Mouse (Mus musculus) left cerebral cortex, adult 2 months (tissue): ENCODE measurements around the gene Arhgef9. TPM values are rescaled to one million over a fixed set of nuclear protein-coding genes. Genes with fewer than 3 reads are reported as not detected.

Source experiments
- DNase-seq, 2 experiments: peaks; one replicate each; pipeline ENCODE4 v3.0.0; 2021 to 2022; ENCODE audit warnings: low spot score in 2 of 2, mixed read lengths in 1 of 2; ENCODE audit errors: extremely low spot score in 1 of 2
- H3K27ac ChIP-seq: fragments of 200-600 bp; 2 replicates; pipeline ENCODE4 v1.8.1; 2022
- H3K4me3 ChIP-seq: fragments of 200-600 bp; 2 replicates; pipeline ENCODE4 v1.8.1; 2022
- CTCF ChIP-seq: fragments of 200-600 bp; IDR thresholded peaks from 2 replicates; pipeline ENCODE4 v1.8.1; 2022; ENCODE audit warnings: antibody characterized with exemption, mild to moderate bottlenecking, moderate library complexity
- intact Hi-C: fragments of 180-260 bp; cut with DNase I; formaldehyde crosslinking; loops from one replicate; pipeline ENCODE4 v1.15.1; 2025
- total RNA-seq, 2 experiments: library from RNA; stranded (reverse); gene quantifications; 2 replicates each; pipeline ENCODE4 v1.2.3; 2021

Gene Arhgef9
- total RNA-seq, 2 experiments from 2014 or later, result 295 to 298 TPM

DNA sequence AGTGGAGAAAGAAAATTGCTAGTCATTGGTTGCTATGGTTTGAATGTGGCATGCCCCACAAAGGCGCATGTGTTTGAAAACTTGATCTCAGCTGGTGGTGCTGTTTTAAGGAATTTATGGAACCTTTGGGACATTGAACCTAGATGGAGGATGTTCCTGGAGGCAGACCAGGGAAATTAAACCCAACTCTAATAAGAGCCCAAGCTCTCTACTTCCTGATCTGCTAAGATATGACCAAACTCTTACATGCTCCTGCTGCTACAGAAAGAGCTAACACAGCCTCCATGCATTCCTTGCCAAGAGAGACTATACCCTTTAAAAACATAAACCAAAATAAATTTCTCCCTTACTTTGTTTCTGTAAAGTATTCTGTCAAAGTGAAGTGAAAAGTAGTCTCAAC is 63.7 kb downstream of the Arhgef9 start:
- Histone ChIP-seq H3K27ac (no peak overlapping the region), H3K4me3 (no peak overlapping the region)
- no peak for DNase-seq
- intact Hi-C loops, result no loop called here
- no peak for TF ChIP-seq CTCF

DNA sequence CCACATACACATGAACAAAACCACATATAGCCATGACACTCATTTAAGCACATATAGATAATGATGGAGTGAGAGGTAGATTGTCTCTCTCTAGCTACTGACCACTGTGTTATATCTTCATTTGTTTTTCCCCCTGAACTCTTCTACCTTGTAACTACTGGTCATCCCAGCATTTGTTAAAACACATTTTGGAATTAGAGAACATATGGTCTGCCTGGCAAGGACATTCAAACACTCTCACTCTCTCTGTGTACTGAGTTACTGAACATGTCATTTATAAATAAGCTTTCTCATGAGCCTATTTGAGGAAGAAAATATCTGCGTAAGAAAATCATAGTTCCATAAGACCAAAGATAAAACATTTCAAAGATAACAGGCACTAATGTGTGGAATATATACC is 64.9 kb downstream of the Arhgef9 start:
- intact Hi-C loops, result no loop called here
- no peak for TF ChIP-seq CTCF
- Histone ChIP-seq H3K4me3 (no peak overlapping the region), H3K27ac (no peak overlapping the region)
- DNase-seq, result no peak

DNA sequence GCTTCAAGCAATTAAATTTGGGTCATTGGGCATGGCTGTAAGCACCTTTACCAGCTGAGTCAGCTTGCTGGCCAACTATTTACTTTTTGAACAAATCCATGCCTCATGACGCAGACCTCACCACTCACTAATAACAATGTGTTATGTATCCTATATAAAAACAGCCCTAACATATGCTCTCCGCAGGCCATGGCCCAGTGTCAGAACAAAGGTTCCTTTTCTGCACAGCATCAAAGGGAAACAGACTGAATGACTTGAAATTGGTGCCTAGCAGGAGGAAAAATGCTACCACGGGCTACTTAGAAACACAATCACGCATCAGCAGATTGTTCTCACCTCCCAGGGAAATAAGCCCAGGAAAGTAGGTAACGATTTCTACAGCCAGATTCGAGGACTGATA is 73.2 kb downstream of the Arhgef9 start:
- intact Hi-C loops, result no loop called here
- Histone ChIP-seq H3K27ac (no peak overlapping the region), H3K4me3 (no peak overlapping the region)
- DNase-seq, result no peak
- TF ChIP-seq CTCF, result no peak

DNA sequence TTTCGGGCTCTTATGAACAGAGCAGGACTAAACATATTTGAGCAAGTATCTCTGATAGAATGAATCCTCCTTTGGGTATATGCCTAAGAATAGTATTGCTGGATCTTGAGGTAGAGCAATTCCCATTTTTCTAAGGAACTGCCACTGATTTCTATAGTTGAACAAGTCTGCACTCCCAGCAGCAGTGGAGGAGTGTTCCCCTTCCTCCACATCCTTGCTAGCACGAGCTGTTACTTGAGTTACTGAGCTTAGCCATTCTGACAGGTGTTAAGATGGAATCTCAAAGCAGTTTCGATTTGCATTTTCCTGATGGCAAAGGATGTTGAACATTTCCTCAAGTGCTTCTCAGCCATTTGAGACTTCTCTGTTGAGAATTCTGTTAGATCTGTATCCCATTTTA is 92.3 kb downstream of the Arhgef9 start:
- TF ChIP-seq CTCF, result no peak
- DNase-seq, result no peak

DNA sequence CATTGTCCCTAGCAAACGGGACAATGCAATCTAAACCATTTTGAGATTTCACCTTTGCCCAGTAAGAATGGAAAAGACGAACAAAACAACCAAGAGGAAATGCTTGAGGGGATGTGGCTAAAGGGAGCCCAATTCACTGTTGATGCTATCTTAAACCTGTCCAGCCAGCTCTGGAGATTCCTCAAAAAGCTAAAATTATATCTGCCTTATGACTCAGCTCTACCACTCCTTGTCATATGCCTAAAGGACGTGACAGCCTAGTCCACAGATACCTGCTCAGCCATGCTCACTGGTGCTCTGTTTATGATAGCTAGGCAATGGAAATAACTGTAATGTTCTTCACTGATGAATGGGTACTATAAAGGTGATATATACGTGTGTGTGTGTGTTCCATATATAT is 109.0 kb downstream of the Arhgef9 start:
- no peak for DNase-seq
- H3K27ac ChIP-seq, result no peak overlapping the region
- intact Hi-C loops, result no loop called here
- no peak for TF ChIP-seq CTCF
- H3K4me3 ChIP-seq, result no peak overlapping the region

More for the DNA sequence above, 92.3 kb downstream of the Arhgef9 start:
- H3K4me3 ChIP-seq, result no peak overlapping the region
- intact Hi-C loops, result no loop called here
- H3K27ac ChIP-seq, result no peak overlapping the region

DNA sequence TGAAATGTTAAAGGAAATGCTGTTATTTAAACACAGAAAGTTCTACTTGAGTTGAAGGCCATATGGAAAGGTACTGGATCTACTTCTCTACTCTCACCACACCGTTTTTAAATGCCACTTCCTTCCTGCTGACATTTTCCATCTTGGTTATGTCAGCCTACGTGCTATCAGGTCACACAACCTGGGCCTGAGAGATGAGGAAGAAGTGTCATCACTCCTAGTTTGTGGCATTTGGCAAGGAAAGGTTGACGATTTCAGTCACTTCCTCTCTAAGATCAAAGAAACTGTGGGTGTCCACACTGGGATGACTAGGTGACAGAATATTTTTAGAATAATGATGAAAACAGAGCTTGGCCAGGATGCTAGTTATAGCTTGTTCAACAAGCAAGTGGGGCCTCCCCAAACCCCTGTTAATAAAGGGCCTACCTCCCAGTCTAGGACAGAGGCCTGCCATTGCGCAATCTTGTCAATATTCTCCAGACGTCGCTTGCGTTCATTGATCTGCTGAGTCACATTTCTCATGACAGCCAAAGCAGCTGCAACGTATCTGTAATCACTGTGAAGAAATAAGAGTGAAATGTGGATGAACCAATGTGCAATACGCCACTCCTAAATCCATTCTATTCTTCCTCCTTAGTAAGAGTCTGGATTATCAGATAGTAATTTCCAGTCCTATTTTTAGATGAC is 119.5 kb downstream of the Arhgef9 start:
- Histone ChIP-seq H3K4me3 (no peak overlapping the region), H3K27ac (no peak overlapping the region)
- no peak for DNase-seq
- TF ChIP-seq CTCF, result no peak
- intact Hi-C loops, result no loop called here

DNA sequence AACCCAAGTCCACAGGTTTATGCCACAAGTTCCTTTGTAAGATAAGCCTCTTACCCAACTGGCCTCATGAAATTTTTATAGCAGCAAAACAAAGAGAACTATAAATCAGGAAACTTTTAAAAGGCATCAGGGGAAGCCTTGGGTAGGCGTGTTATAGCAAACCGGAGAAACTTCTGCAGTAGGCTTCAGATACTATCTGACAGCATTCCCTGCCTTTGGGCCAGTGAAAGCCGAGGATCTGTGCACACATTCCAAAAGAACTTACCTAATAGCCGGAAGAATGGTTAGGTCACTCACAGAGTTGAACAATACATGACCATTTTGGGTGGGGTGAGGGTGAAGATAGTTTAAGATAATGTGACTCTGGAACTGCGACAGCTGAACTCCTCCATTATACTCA is 168.7 kb downstream of the Arhgef9 start:
- intact Hi-C loops, result loop anchor here (5.0 to 10.0 kb wide), 4 partner anchors 139 to 327 kb away; partner anchors contain the start of gene Arhgef9

DNA sequence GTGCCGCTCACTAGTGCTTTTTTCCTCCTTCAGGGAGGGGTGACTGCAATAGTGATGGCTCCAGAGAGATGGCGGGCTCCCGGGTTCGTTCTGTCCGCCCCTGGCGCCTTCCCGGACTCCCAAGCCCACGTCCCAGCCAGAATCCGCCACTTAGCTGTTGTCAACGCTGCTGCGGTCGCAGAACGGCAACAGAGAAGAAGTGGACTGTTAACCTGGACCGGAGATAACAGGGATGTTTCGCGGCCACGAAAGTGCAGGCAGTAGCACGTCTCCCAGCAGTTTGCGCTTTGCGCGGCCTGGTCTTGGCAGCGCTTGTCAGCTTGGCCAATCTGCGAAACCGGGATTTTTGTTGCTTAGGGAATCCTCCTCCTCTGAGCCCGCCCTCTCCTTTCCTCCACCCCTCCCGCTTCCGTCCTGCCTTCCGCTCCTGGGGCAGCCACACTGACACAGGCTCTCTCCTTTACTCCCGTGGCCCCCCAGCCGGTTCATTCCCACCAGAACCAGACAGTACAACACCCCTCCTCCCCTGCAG is 170.2 kb downstream of the Arhgef9 start, which contains the start of gene Spin4:
Spin4 (minus strand) TSS at position 322 of the 532 bp plus-strand sequence.
- TF ChIP-seq CTCF, result no peak
- peak within 1 kb of the TSS; percentile 57 for H3K4me3 ChIP-seq
- intact Hi-C loops, result loop anchor here (5.0 to 10.0 kb wide), 4 partner anchors 141 to 328 kb away; partner anchors contain the start of gene Arhgef9
- peak within 1 kb of the TSS; percentile 82 for H3K27ac ChIP-seq
- DNase-seq, result peak; percentile 61 to 68

More for the DNA sequence above, 168.7 kb downstream of the Arhgef9 start:
- no peak for DNase-seq
- no peak for TF ChIP-seq CTCF
- H3K27ac ChIP-seq, result no peak overlapping the region
- H3K4me3 ChIP-seq, result no peak overlapping the region

DNA sequence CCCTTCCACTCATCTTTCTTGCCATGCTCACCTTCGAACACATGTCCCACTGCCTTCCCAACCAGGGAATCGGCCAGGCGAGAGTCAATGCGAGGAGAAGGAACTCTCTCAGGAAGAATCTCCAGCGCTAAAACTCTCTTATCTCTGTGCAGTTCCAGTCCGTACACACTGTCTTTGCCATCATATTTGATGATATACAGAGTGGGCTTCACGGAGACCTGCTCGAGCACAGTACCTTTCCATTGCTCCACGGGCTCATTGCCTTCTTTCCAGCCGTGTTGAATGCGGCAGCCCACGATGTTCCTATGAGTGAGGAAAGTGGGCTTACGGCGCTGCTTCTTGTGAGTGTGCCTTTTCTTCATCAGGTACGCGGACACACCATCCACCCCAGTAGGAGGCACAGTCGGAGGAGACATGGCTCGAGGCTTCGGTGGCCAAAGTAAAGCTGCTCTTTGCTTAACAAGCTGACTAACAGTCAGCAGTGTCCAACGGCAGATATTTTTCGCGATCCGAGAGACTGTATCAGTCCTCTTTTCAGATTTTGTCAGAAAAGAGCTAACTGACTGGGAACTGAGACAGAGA is 170.8 kb downstream of the Arhgef9 start:
- no peak for DNase-seq
- Histone ChIP-seq H3K27ac (peak overlapping the region; percentile 82), H3K4me3 (peak overlapping the region; percentile 57)
- intact Hi-C loops, result loop anchor here (5.0 to 10.0 kb wide), 4 partner anchors 141 to 329 kb away; partner anchors contain the start of gene Arhgef9
- TF ChIP-seq CTCF, result no peak

DNA sequence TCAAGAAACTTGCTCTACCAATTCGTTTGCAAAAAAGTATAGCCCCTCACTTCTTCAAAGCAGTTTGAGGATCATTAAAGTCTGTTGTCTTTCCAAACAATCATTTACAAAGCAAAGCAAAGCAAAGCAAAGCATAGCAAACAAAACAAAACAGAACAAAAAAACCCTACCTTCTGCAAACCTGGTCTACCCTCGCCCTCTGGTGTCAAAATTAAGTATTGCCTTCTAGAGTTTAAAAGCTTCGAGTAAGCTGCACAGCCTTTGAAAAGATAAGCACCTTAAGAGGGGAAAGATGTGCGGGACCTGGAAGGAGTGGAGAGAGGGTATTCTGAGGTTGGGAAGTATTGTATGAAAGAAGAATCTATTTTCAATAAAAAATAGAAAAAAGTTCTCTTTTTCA is 184.6 kb downstream of the Arhgef9 start:
- intact Hi-C loops, result no loop called here
- H3K4me3 ChIP-seq, result no peak overlapping the region
- no peak for DNase-seq
- TF ChIP-seq CTCF, result peak; percentile 63
- H3K27ac ChIP-seq, result no peak overlapping the region

Other genes starting within 250 kb of the Arhgef9 start
- gene Spin4, start 170.2 kb downstream of the Arhgef9 start, total RNA-seq, result under 1 TPM; 0.38 to 0.65 TPM
- gene Amer1, start 248.0 kb upstream of the Arhgef9 start, total RNA-seq, result 1 to 10 TPM; 5.9 to 6.5 TPM